Comparison of ENCODE assay signal across 10 mouse cellular contexts in the genomic region with DNA sequence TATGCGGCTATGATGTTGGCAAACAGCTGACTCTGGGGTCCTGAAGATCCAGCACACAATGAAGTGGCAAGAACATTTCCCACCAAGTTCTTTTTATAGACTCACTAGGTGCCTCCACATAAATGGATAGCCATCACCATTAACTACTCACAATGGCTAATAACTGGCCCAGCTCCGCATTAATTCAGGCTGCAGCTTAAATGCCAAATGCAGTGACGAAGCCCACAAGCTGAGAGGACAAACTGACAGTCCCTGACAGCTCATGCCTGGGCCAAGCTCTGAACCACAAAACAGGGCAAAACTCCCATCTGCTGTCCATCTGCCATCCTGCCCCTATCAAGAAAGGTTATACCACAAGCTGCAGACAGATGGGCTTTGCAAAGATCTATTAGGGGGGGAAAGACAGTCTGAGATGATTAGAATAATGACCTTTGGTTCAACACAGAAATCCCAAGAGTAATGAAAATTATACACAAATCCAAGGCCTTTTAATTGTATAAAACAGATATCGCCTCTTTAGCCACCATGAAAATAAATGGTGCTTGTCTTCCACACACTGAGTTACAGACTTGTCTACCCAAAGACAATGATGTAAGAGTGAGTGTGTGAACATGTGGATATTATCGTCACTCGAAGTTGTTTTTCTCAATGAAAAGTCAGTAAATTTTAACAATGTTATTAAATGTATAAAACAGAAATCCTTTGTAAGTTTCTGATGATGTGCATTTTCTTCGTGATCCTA.
DNase-seq lines count a peak whose midpoint lies in the region; ATAC-seq lines count a peak whose summit lies in the region.
"Had no signal": no experiment of that assay in that cellular context is flagged by ENCODE, and none has a peak within 500 bp of the region (broad histone marks: within the 10 kb centered on the region; RNA-seq: fewer than 3 reads in every experiment).

No protein-coding gene starts in this region.

- H3K4me1 ChIP-seq in hindbrain, embryonic 14.5 days (replicated peaks; ENCODE audit: control insufficient read depth, insufficient read depth, low read length): peaks cover 5% of the 10 kb centered on the region; the same call in 1 of the 2 replicates
- H3K4me1 ChIP-seq: heart, embryonic 13.5 days had no signal

- H3K9ac ChIP-seq in hindbrain, embryonic 14.5 days: no peak overlapping the region
- H3K9ac ChIP-seq: heart, embryonic 13.5 days had no signal

- H3K4me2 ChIP-seq in hindbrain, embryonic 14.5 days (replicated peaks): no peak overlapping the region
- H3K4me2 ChIP-seq: heart, embryonic 13.5 days had no signal

- H3K36me3 ChIP-seq in hindbrain, embryonic 14.5 days (replicated peaks; ENCODE audit: control insufficient read depth, insufficient read depth): no peaks in the 10 kb centered on the region
- H3K36me3 ChIP-seq: heart, embryonic 13.5 days had no signal

- H3K27ac ChIP-seq in hindbrain, embryonic 14.5 days: peak overlapping the region; percentile 41
- H3K27ac ChIP-seq: heart, embryonic 13.5 days; macrophage had no signal

- no peaks in the 10 kb centered on the region for H3K9me3 ChIP-seq in hindbrain, embryonic 14.5 days (ENCODE audit: control insufficient read depth, low read length)

- peak; percentile 40 for DNase-seq in lung, postnatal 10 days
- no peak for DNase-seq in lung, postnatal 36 days
- peak; percentile 70 for DNase-seq in embryo, embryonic 10.5 days (ENCODE audit: low spot score)
- DNase-seq in hindbrain, embryonic 14.5 days (ENCODE audit: low spot score): peak; percentile 58
- peak; percentile 73 for DNase-seq in retina, embryonic 14.5 days (ENCODE audit: low spot score)
- no peak for DNase-seq in spleen, postnatal 4 days (ENCODE audit: low spot score in 2 of 2)
- DNase-seq in adrenal gland, postnatal 14 days: no peak
- DNase-seq in adrenal gland, adult (ENCODE audit: inconsistent age in 2 of 2, low spot score in 1 of 2): no peak

- H3K27me3 ChIP-seq in hindbrain, embryonic 14.5 days (ENCODE audit: control insufficient read depth, insufficient read depth, low read length): no peaks in the 10 kb centered on the region
- H3K27me3 ChIP-seq: heart, embryonic 13.5 days had no signal

- ATAC-seq in hindbrain, embryonic 14.5 days (ENCODE audit: low FRiP score): peak; percentile 81

- H3K4me3 ChIP-seq in hindbrain, embryonic 14.5 days (replicated peaks; ENCODE audit: low read length): no peak overlapping the region
- H3K4me3 ChIP-seq: heart, embryonic 13.5 days had no signal

- WGBS in hindbrain, embryonic 14.5 days: 45% methylated on average over 7 of the region's 7 CpGs

Comparison
In these comparisons a context has a peak if more than half of its experiments do, and no peak if none do; other contexts are left out.
1. DNase-seq: peak in lung, postnatal 10 days (single experiment), embryo, embryonic 10.5 days (single experiment), hindbrain, embryonic 14.5 days (single experiment) and retina, embryonic 14.5 days (single experiment); none in lung, postnatal 36 days (single experiment), spleen, postnatal 4 days (0 of 2), adrenal gland, postnatal 14 days (single experiment) and adrenal gland, adult (0 of 2).